Mouse (Mus musculus): Measurements from ENCODE around the gene Serpinf2.
A peak's percentile ranks its signal among the peaks of the same experiment; 100 is the strongest.
"Not testable (repeated sequence)": the region's sequence is repeated elsewhere in the genome, so short reads cannot be mapped to it uniquely, and the experiment has no call there.

Gene Serpinf2

DNA sequence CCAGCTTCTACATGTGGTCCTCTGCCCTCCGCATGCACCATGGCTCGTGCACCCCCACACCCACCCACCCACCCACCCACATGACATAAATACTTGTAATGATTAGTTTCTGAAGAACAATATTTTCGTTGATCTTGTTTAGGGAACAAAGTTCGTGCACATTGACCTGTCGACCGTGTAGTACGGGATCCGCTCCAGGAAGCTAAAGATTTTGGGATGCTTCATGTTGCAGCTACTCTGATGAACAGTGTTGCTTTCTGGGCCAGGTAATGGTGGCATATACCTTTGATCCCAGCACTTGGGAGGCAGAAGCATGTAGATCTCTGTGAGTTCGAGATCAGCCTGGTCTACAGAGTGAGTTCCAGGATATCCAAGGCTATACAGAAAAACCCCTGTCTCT is 15.4 kb downstream of the Serpinf2 start:
- DNase-seq, result no peak

DNA sequence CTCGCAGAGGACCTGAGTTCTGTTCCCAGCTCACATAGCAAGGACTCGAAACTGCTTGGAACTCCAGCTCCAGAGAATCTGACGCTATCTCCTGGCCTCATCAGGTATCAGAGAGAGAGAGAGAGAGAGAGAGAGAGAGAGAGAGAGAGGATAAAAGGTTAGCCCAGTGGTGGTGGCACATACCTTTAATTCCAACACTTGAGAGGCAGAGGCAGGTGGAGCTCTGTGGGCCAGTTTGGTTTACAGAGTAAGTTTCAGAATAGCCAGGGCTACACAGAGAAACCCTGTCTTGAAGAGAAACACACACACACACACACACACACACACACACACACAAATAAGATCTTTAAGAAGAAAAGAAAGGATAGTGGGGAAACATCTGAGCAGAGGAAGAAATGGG is 16.3 kb downstream of the Serpinf2 start:
- DNase-seq, result no peak

DNA sequence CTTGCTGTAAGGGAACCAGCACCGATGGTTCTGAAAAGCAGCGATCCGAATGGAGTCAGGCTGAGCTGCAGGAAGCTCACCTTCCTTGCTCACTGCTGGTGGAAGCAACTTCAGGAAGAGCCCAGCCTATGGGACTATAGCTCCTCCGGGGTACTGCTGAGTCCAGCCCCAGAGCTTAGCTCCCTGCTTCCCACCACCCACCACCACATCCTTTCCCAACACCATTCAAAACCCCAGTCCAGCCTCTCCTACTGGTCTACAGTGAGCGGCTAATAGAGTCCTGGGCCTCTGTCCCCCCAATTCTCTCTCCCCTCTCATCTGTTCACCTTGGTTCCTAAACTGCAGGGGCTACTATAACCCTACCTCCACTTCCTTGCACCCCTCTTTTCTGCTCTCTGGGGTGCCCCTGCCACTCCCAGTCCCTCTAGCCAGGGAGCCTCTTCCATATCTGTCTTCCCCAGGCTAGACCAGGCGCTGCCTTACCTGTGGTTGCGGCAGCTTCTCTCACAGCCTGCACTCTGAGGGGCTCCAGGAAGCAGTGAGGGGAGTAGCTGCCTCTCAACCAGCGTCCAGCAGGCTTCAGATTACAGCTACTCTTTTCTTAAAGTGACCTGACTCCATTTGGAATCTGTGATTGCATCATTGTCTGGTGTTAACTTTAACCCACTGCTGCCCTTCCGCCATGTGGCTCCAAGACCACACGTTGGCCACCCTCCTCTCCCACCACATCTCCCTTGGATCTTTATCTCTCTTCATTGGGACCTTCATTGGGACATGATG is 17.2 kb downstream of the Serpinf2 start, which contains the start of gene Serpinf1:
Serpinf1 (minus strand) TSS at position 689 of the 780 bp plus-strand sequence.
- DNase-seq, result no peak

DNA sequence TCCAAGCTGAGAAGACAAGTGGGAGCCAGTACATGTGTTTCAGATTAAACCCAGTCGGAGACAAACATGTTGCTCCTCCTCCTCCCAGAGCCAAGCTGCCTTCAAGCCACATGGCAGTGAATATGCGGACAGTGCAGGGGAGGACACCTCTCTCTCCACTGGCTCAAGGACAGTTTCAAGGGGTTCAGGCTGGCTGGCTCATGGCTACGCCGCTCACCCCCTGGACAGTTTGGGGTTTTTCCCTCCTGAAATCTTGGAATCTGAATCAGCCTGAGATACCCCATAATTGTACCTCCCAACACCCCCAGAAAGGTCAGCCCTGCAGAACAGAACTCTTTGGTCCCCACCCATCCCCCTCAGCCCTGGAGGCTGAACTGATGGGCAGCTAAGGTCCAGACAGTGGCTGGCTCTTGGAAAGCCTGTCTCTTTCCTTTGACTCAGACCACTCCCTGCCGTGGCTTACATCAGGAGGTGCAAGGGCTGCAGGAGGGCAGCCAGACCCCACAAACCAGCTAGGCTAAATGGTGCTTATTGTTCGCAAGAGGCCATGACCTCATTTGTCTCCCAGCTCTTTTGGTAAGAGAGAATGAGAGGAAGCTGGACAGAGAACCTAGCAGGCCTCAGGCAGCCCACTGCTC is 17.9 kb downstream of the Serpinf2 start:
- DNase-seq, result no peak

DNA sequence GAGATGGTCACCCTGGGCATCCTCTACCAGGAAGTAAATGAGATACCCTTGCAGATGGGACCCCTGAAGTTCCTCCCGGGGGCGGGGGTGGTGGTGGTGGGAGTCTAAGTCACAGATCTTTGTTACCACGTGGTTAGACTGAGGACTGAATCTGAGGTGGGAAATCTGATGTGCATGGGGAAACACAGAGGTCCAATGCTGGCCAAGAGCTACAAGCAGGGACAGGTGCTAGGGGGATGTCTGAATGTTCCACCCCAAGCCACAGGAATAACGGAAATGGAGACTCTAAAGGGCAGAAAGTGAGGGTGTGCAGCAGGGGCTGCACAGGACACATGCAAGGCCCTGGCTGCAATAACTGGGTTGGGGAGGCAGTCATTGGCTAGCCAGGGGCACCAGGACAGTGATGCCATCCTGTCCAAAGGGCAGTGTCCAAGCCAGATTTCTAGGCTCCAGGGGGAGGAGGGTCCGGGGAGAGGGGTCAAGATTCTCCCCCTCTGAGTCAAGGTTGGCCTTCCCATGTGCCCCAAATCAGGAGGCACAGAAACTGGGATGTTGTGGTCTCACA is 18.5 kb downstream of the Serpinf2 start:
- DNase-seq, result no peak

DNA sequence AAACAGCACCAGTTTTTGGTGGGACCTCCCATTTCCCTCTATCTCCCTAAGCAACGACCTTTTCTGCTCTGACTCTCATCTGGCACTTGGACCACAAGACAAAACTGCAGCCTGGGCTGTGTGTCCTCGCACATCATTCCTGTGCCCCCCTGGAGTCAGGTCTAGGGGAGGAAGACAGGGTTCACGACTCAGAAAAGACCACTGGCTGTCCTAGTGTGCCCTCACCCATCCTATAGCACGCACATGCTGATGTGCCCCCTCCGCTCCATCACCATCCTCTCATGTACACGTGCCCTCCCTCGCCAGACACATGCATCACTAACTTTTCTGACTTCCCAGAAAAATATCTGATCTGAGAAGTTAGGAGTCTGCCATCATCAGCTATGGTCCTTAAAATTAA is 19.4 kb downstream of the Serpinf2 start:
- DNase-seq, result no peak

DNA sequence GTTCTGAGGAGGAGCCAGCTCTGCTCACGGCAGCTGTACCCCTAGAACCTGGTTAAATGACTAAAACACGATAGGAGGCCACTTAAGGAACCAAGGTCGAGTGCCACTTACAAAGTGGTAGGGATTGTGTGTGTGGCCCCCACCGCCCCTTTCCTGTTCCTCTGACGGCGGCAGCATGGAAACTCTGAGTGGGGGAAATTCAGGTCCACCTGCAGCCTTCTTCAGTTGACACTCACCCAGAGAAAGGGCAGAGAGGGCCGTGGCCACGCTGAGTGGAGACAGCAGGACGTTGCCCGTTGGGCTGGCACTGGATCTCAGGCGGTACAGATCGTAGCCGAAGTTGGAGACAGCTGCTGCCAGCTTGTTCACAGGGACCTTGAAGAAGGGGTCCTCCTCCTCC is 23.4 kb downstream of the Serpinf2 start:
- no peak for DNase-seq

DNA sequence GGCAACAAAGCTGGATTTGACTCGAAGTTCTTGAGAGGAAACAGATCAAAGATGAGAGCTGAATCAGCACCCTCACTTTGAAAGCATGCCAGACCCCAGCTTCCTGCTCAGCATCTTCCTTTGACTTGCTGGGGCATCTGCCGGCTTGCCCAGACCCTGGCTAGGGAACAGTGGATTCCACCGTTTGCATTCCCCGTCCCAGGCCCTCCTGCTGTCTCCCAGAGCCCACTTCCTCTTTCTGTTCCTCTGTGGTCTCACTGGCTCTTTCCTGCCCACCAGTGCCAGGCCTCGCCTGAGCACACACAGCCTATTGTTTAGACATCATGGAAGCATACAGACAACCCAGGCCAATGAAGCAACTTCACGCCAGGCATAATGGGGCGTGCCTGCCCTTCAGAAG is 24.3 kb downstream of the Serpinf2 start:
- DNase-seq, result no peak

DNA sequence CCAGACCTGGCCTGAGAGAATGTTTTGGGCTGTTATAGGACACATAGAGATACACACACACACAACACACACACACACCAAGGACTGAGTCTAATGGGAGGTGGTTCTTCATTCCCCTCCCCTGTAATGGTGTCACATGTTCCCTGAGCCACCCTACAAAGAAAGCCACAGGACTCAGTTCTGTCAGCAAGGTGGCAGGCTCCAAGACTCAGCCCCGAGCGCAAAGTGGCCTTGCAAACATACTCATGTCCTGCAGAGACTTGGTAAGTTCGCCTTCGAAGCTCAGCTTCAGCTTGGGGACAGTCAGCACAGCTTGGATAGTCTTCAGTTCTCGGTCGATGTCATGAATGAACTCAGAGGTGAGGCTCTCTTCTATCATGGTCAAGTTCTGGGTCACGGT is 28.8 kb downstream of the Serpinf2 start:
- DNase-seq, result no peak

DNA sequence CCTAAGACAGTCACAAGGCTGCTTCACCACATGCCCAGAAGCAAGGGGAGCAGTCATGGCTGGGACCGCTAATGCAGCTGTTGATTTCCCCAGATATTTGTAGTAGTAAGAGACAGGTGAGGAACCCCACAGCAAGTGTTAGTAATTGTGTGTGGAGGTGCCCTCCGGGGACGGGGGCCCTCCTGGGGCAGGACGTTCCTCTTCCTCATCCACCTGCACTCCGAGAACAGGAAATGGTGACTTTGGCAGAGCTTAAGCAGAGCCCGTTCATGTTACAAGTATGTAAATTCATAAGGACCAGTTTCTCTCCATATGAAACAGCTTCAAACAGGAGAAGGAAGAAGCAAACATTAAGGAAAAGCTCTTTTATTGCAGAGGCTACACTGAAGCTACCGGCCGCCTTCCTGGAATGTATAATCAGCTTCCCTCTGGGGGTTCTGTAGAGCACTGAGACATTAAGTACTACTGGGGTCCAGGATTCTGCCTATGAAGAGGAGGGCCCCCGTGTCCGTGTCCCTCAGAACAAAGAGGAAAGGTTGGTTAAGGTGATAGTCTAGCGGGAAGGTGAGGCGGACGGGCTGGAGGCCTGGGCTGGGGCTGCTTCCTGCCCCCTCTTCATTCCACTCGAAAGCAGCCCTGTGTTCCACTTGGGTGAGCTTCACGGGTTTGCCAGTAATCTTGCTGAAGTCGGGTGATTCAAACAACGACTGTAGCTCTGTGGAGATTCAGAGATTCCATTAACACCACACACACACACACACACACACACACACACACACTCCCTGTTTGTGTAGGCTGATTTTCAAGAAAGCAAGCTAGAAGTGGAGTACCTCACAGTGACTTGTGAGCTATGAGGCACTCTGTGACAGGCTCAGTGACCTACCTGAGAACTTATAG is 29.5 kb downstream of the Serpinf2 start:
- DNase-seq, result no peak

DNA sequence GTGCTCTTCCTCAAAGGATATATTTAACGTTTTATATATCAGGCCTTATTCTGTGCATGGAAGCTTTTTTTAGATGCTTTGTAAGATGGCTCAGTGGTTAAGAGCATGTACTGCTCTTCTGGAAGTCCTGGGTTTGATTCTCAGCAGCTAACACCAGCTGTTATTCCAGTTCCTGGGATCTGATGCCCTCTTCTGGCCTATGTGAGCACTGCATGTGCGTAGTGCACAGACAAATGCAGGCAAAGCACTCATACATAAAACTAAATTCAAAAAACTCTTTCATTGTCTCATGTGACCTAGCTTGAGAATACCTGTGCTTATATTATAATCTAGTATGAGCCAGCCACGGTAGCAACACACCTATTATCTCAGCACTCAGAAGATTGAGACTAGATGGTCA is 32.5 kb downstream of the Serpinf2 start:
- peak; percentile 65 for DNase-seq

DNA sequence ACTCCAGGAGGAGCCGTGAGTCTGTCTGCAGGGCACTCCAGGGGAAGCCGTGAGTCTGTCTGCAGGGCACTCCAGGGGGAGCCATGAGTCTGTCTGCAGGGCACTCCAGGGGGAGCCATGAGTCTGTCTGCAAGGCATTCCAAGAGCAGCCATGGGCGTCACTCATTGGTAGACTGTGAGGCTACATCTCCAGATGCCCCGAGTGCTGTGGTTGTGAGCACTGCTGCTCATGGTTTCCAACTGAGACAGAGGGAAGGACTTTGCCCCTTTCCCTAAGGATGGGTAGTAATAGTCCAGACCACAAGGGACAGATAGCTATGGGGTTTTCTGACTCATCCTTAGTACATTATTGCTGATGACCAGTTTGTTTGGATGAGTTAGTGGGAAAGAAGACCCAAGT is 33.3 kb downstream of the Serpinf2 start:
- no peak for DNase-seq

DNA sequence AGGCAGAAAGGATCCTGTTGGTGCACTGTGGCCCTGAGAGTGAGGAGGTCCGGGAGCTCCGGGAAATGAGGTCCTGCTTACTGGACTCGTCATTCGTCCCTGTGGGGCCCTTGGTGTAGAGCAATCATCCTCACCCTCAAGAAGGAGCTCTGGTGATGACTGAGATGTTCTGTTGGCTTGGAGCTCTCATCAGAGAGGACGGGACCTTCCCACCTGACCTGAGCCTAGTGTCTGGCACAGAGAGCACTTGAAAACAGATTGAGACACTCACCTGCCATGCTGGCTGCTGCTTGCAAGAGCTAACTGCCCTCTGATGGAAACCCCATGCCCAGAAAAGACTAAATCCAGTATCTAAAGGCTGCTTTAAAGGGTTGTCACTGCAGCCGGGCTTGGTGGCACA is 34.6 kb downstream of the Serpinf2 start:
- DNase-seq, result no peak

DNA sequence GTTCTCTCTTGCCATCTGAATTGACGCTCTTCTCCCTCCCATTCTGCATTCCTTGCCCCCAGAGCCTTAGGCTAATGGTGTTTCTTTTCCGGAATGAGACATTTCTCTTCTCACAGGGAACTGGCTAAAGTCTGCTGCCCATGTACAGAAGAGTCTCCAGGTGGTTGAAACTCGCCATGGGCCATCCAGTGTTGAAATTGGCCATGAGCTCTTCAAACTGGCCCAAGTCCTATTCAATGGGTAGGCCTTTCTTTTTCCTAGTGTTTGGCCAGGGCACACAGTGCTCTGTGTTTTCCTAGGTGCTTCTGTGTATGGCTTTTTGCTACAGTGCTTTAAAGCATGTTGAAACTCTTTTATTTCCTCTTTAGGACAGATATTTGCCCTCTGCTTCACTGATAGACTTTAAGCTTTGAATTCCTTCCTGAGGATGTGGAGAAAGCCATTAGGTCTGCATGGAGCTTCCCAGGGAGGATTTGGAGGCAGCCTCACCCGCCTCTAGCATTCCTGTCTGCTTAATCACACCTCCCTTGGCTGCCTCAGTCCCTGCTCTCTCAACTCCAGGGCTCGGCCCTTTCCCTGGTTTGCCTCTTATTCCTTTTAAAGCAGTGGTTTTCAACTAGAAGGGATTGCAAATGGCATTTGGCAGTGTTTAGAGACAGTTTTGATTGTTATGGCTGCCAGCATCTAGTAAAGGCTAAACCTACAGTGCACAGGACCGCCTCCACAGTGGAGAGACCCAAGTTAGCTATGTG is 35.9 kb downstream of the Serpinf2 start:
- DNase-seq, result peak; percentile 64

DNA sequence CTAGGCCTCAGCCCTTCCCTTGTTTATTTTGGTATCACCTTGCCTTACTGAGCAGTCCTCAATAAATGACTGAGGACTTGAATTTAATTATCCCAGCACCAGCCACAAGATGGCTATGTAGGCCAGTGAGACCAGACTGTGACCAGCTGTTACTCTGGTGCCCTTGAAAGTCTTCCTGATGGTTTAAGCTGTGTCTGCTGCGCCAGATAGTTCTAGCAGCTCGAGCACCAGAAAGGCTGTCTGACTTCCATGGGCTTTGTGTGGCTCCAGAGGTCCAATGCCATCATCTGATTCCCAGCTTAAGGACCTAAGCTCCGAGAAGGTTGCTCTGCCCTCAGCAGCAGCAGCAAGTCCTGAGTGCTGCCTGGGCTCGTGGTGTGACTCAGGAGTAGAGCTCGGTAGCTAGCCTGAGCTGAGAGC is 37.1 kb downstream of the Serpinf2 start:
- peak; percentile 83 for DNase-seq

DNA sequence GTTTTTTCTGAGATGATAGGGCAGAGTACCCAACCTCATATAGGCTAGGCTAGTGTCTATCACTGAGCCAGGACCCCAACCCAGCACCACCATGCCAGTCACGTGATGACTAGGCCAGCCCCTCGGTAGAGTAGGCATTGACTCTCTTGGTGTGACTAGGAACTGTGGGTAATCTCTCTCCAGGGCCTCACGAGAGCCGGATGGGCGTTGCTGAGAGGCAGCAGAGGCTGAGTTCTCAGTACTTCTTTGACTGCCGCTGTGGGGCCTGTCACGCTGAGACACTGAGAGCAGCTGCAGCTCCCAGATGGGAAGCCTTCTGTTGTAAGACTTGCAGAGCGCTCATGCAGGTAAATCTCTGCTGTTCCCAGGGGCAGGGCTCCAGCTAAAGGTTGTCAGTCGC is 39.3 kb downstream of the Serpinf2 start:
- no peak for DNase-seq

DNA sequence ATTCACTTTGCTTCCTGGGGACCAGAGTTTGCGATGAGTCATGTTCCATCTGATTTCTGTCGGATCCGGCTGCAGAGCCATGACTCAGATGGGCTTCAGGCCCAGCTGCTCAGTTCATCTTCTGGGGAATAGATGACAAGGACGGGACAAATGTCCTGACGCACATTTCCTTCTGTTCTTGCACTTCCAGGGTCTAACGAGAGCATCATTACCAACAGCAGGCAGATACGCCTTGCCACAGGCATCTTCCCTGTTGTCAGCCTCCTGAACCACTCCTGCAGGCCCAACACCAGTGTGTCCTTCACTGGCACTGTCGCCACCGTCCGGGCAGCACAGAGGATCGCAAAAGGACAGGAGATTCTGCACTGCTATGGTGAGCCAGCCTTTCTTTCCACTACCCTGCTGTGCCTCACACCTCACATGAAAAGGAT is 40.0 kb downstream of the Serpinf2 start:
- DNase-seq, result no peak

DNA sequence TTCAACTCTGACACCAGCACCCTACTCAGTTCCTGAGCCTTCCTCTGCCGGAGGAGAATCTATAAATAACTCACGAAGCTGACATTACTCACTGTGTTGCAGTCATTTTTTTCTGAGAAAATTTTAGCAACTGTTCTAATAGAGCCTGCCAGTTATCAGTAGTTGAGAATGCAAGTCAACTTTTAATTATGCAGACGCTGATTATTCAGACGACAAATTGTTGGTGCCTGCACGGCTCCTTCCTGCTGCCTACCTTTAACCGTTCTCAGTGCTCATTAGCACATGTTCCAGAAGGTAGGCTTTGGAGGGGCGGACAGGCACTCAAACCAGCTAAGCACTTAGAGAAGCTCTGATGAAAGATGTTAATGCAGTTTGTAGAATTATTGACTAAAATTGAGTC is 41.9 kb downstream of the Serpinf2 start:
- DNase-seq, result no peak

DNA sequence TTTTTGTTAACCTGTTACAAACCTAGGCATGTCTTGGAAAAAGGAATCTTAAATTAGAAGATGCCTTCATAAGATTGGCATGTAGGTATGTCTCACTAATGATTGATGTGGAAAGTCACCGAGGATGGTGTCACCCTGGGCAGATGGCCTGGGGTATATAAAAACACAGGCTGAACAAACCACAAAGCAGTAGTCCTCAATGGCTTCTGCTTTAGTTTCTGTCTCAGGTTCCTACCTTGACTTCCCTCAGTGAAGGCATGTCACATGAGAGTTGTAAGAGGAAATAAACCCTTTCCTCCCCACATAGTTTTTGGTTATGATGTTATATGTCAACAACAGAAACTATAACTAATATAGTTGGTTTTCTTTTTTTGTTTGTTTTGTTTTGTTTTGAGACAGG is 43.8 kb downstream of the Serpinf2 start:
- DNase-seq, result no peak

DNA sequence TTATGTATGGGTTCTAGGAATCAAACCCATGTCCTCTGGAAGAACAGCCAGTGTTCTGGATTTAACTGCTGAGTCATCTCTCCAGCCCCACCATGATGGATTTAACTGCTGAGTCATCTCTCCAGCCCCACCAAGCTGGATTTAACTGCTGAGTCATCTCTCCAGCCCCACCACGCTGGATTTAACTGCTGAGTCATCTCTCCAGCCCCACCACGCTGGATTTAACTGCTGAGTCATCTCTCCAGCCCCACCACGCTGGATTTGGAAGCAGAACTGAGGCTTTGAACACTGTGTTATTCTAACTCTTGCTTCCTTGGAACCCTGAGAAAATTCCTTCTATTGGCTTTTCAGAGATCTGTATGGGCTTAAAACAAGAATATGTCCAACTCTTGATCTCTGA is 55.9 kb downstream of the Serpinf2 start:
- not testable (repeated sequence) for DNase-seq
